Mouse (Mus musculus) adrenal gland, adult (tissue): ENCODE measurements at regions not wholly inside any gene's neighbourhood (a gene's known extent, or its start where the extent isn't known, plus 50 kb on each side); places are given as distances from the start of the nearest gene placed in this dataset.

ENCODE experiments used
- DNase-seq, 2 experiments: peaks; one replicate each; pipeline ENCODE4 v3.0.0; 2022 to 2023; ENCODE audit warnings: low spot score in 1 of 2; ENCODE audit not compliant: inconsistent age in 2 of 2

GRCm38 (mm10) chr1:167905424-167905823 lies 216.4 kb downstream of the Lmx1a start:
- no peak for DNase-seq

- DNase-seq = no peak
Observed at GRCm38 (mm10) chr1:167912074-167912473, 223.0 kb downstream of the Lmx1a start.

- peak; percentile 60 to 88 for DNase-seq
Observed at GRCm38 (mm10) chr1:167914982-167915561, 226.0 kb downstream of the Lmx1a start.

DNA sequence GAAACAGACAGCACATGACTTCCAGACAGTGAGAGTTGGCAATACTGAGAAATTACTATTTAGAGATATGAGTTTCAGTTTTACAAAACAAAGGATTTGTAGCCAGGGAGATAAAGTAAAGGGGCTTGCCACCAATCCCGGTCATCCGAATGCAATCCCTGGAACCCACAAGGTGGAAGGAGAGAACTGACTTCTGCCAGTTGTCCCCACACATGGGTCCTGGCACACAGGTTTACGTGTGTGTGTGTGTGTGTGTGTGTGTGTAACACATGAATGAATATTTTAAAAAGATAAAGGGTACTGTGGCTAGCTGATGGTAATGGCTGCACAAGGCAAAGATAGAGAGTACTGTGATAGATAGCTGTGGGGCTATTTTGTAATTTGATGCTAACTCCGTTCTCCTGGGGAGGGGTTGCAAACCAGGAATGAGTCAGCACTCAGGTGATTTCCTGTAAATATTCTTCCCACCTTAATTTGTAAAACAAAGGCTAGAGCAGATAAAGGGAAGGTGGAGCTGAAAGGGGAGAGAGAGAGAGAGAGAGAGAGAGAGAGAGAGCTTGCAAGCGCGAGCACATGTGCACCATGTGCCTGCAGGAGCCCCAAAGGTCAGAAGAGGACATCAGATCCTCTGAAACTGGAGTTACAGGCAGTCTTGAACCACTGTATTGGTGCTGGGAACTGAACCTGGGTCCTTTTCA lies 226.7 kb downstream of the Lmx1a start:
- DNase-seq = no peak

- no peak for DNase-seq
Observed at GRCm38 (mm10) chr1:167922917-167923316, 233.9 kb downstream of the Lmx1a start.

DNA sequence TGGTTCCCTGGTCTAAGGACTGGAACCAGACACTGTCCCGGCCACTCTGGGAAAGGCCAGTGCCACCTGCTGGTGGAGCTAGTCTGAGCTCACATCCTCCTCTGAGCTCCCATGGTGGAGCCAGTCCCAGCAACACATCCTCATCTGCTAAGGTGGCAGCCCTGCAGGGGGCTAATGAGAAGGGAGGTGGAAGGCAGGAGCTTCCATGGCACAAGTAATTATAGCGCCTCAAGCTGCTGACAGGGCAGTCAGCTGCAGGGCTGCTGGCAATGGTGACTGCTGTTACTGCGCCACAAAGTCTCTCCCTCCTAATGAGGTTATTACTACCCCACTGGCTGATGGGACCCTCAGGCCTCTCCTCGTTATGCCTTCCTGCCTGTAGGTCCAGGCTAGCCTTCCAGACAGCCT lies 239.0 kb downstream of the Lmx1a start:
- no peak for DNase-seq

DNA sequence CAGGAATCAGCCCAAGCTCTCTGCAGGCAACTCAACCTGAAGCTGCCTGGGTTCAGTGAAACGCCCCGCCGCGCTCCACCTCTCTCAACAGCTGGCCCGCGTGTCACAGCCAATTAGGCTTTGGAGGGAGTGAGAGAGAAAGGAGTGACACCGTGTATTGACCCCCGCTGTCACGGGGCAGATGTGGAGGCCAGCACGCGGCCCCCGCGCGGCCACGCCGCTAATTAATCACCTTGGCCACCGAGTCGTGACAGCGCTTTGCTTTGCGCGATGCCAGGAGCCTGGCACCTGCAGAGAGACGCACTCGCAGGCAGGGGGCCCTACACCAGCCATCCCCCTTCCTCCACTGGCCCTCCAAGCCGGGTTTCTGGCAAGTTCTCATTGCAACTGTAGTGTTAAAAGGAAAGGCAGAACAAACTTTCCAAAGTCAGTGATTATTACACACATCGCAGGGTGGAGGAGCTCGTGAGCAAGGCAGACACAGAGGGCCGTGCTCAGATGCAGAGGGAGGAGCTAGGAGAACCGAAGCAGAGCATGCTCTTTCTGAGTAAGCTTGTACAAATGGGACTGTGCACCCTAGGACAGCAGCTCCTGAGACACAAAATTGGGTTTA lies 240.8 kb downstream of the Lmx1a start:
- peak; percentile 16 to 66 for DNase-seq

DNA sequence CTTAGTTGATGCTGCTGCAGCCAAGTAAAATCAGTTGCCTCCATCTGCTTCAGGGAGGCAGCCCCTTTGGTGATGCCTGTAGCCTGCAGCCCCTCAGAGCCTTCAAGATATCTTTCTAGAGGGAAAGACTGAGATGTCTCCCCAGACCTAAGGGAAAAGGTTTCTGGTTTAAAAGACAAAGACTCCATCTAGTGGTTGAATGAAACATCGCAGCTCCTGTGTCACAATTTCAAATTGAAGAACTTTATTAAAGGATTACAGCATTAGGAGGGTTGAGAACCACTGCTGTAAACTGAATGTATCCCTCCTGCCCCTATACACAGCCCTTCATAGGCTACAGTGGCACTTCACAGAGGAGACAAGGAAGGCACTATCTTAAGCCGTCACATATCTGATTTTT lies 243.1 kb downstream of the Lmx1a start:
- DNase-seq = peak in 1 of 2 experiments; percentile 63

- DNase-seq = no peak
Observed at GRCm38 (mm10) chr1:167936726-167937125, 247.7 kb downstream of the Lmx1a start.

- DNase-seq = no peak
Observed at GRCm38 (mm10) chr1:167938176-167938575, 249.1 kb downstream of the Lmx1a start.

- peak; percentile 19 to 77 for DNase-seq
Observed at GRCm38 (mm10) chr1:167942037-167942470, 253.0 kb downstream of the Lmx1a start.

DNA sequence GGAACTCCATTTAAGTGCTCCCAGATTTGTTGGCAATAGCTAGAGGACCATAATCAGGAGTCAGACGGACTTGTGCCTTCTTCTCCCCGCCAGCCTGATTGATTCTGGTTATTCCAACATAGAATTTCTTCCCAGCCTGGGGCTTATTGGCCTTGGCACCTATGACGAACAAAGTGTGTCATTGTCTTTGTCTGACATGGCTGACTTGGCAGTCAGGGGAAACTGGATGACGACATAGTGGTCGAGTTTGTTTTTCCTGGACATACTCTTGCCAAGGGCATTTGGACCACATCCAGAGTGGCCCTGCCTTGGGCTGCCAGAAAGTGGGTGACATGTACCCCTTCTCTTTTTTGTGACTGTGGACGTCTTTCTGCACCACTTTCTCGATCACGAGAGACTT lies 254.1 kb downstream of the Lmx1a start:
- peak in 1 of 2 experiments; percentile 52 for DNase-seq

GRCm38 (mm10) chr1:167945615-167946252 lies 256.7 kb downstream of the Lmx1a start:
- DNase-seq = no peak

DNA sequence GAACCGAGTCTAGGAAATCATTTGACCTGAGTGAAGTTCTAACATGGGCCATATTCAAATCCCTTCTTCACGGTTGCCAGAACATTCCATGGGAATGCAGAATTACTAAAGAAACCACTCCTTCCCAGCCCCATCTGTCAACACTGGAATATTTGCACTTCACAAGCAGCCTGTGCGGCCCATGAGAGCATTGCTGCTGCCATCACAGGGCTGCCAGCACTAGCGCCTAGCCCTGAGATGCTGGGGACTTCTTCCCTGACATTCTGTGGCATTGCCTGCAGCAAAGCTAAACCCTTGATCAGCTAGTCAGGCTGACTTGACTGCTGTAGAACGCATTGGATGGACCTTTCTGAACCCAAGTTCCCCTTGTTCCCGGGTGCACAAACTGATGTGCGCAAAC lies 258.8 kb downstream of the Lmx1a start:
- DNase-seq = no peak

DNA sequence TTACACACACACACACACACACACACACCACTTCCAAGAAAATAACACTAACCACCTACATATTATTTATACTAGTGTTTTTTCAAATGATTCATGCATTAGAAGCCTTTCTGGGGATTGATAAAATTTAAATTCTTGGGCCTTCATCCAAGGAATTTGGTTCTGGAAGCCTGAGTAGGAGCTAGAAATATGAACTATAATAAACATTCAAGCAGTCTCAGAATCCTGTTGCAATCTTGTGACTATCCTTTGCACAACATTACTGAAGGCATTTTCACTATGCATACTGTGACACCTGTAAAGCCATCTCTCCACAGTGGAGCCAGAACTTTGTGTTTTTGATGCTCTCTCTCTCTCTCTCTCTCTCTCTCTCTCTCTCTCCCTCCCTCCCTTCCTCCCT lies 262.7 kb downstream of the Lmx1a start:
- no peak for DNase-seq

DNA sequence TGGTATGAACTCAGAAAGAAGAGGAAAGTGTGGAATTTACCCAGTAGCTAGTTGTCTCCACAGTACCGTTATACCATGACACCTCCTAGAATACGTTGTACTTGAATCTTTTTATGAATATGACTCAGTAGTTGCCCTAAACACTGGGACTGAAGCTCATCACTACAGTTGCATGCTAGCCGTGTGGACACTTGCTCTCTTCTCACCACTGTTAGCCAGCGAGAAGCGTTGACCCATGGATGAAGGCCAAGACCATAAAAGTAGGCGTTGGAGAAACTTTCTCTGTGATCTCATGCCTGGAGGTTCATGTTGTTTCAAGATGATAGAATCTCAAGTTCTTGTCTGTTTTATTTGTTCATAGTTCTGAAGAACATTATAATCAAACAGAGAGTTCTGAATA lies 269.5 kb downstream of the Lmx1a start:
- DNase-seq = no peak

DNA sequence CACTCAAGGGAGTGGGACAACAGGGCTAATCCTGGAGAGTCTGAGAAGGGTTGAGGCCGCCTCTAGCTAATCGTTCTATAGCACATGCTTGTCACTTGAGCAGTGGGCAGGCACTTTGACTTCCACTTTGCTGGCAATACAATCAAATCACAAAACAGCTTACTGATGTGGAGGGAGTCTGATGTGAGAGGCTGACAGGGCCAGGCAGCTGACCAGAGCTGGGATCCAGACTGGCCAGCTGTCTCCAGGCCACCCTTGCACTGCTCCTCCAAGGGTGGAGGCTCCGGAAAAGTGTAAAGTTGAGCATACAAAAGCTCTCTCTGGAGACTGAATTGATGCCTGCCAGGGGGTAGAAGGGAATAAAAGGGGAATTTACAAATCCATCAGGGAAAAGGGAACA lies 280.5 kb downstream of the Lmx1a start:
- DNase-seq = no peak

DNA sequence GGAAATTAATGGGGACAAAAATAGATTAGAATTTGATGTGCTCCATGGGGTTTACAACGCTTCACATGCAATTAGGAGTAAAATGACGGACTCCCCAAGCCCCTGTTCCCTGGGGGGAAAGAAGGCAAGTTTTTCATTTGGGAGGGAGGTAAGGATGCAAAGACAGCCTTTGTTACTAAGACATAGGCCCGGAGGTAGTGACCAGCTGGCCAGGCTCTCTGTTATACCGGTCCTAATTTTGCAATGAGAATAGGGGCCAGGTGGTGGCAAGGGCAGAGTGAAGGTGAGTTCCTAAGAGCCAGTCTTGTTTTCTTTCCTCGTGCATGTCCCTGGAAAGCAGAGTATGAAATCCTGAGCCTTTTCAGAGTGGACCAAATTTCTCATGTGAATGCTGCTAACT lies 280.9 kb downstream of the Lmx1a start:
- no peak for DNase-seq

DNA sequence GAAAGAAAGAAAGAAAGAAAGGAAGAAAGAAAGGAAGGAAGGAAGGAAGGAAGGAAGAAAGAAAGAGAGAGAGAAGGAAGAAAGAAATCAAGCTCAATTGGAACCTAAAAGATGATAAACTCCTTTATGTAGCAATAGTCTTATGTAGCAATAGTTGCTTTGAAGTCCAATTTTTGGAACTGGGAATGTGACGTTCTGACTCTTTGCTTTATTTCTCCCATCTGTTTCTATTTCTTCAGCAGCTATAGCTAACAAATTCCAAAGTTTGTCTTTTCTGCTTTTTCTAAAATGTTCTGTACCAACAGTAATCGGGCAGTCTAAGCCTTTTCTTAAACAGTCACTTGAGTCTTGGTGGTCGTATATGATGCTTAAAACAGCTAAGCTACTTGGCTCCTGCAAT lies 287.7 kb downstream of the Lmx1a start:
- DNase-seq = no peak

DNA sequence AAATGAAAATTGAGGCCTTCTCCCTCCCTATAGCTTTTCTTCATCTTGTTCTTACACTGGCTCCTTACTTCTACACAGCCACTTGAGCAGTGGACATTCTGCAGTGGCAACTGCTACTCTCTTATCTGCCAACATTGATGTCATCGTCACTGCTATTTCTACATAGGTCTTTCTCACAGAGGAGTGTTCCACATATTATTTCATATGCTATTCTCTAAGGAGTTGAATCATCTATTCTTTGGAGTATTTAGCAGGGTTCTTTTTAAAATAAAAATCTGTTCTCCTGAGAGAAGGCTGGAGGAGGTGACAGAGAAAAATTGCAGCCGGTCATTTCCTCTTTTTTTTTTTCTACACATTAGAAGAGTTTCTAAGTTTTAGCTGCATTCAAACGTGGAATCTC lies 290.1 kb downstream of the Lmx1a start:
- DNase-seq = no peak

DNA sequence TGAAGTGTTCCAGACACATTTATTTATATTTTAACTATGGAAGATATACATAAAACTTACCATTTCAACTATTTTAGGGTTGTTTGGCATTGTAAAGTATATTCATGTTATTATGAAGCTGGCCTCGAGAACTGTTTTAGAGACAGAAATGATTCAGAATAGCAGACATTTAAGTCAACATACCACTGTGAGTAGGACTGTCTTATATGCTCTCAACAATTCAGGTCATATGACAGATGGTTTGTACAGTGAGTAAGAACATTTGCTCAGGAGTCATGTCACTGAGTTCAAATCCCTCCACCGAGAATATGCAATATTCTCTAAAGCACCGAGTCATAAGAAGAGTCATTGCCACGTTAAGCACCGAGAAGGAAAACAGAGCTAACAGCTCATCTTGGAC lies 290.6 kb downstream of the Lmx1a start:
- no peak for DNase-seq

DNA sequence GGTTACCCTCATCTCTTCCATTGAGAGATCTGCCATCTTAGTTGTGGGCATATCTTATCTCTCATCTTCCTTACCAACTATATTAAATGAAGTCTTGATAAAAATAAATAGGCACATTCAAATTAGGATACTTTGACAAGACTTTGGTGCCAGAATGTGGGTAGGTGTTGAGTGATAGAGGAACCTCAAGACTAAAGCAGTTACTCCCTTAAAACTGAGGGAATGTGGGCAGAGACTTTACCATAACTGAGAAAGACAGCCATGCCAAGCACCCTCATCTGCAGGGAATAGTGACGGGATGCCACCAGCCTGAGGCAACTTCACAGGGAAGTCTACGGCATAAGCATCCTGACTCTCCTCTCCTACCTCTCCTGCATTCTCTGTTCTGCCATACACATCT lies 292.3 kb downstream of the Lmx1a start:
- DNase-seq = no peak
